Mouse (Mus musculus): ENCODE data around the gene Upf1. TPM values are rescaled to one million over a fixed set of nuclear protein-coding genes. Genes with fewer than 3 reads are reported as not detected.

The Upf1 gene
- total RNA-seq, 1 experiment from 2014 or later: 21.5 TPM

DNA sequence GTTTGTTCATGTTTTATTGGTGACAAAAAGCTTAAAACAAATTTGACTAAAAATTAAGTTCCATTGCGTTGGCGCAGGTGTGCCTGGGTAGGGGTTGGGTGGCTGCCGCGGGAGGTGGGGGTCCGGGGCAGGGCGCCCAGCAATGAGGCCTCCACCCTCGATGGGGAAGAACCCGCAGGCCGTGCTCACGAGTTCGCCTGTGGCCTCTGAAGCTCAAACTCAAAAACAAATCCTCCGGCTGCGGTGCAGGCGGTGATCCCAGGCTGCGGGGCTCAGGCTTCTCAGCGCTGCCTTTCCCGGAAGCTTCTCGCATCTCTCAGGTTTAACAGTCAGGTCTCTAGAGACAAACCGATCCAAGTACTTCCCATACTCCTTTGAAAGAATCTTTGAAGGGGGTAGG, 21.6 kb downstream of the Upf1 start:
- no peak for ATAC-seq (replicated peaks; ENCODE audit: insufficient number of reproducible peaks, low FRiP score, low TSS enrichment, poor library complexity, severe bottlenecking)

DNA sequence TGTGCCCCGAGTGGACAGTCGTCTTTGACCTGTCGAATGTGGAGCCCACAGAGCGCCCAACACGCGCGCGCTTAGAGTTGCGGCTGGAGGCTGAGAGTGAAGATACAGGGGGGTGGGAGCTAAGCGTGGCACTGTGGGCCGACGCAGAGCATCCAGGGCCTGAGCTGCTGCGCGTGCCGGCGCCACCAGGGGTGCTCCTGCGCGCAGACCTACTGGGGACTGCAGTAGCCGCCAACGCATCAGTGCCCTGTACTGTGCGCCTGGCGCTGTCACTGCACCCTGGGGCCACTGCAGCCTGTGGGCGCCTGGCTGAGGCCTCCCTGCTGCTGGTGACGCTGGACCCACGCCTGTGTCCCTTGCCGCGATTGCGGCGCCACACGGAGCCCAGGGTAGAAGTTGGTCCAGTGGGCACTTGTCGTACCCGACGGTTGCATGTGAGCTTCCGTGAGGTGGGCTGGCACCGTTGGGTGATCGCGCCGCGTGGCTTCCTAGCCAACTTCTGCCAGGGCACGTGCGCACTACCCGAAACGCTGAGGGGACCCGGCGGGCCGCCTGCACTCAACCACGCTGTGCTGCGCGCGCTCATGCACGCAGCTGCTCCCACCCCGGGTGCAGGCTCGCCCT, 22.2 kb downstream of the Upf1 start:
- ATAC-seq (replicated peaks; ENCODE audit: insufficient number of reproducible peaks, low FRiP score, low TSS enrichment, poor library complexity, severe bottlenecking): no peak

DNA sequence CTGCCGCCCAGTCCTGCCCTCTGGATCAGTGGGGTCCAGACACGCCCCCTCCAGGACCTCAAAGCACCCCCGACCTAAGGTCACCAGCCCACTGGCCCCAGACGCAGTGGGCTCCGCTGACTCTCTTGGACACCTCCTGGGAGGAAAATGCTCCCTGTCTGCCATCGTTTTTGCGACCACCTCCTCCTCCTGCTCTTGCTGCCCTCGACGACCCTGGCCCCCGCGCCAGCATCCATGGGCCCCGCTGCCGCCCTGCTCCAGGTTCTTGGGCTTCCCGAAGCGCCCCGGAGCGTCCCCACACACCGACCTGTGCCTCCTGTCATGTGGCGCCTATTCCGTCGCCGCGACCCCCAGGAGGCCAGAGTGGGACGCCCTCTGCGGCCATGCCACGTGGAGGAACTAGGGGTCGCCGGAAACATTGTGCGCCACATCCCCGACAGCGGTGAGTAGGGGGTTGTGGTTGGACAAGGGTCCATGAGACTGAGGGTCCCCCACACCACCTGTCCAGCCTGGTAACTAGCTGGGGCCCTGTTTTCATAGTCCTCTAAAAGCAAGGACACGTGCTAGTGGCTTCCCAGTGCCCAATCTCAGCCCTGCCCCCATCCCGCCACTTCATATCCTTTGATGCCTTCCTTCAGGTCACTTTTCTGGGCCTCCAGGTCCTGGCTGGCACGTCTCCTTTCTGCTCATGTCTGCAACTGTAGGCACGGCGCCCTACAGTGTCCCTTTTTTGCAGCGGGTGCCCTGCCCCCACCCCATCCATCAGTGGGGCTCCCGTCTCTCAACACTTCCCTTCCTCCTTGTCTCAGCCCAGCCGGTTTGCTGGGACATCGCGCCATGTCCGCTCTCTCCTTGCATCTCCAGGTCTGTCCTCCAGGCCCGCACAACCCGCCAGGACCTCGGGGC, 23.0 kb downstream of the Upf1 start:
- ATAC-seq (replicated peaks; ENCODE audit: insufficient number of reproducible peaks, low FRiP score, low TSS enrichment, poor library complexity, severe bottlenecking): no peak

DNA sequence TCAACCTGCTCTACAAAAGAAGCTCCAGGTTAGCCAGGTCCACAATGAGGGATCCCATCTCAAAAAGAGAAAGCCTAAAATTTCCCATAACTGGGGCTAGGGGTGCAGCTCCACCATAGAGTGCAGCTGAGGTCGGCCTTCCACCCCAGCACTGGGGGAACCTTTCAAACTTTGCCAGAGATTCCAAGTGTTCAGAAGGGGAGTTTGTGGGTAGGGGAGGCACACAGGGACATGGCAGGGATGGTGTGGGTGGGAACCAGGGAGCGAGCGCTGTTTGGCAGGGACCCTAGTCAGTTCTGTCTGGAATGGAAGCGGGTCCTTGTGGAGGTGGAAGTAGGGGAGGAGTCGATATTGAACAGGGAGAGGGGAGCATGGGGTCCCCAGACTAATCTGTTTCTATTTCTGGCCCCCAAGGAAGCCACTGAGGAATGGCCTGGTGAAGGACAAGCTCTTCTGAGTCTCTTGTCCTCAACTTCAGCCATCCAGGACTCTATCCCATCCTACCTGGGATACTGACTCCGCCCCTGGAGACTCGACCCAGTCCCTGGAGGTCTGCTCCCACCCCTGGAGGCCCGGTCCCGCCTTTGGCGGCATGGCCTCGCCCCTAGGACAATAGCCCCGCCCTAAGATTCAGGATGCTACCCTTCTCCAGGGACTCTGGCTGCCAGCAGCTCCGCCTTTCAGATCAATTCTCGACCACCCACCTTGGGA, 23.8 kb downstream of the Upf1 start, which contains the start of gene Gdf1:
Gdf1 (plus strand) TSS at position 694 of the 711 bp plus-strand sequence.
- ATAC-seq (replicated peaks; ENCODE audit: insufficient number of reproducible peaks, low FRiP score, low TSS enrichment, poor library complexity, severe bottlenecking): no peak

DNA sequence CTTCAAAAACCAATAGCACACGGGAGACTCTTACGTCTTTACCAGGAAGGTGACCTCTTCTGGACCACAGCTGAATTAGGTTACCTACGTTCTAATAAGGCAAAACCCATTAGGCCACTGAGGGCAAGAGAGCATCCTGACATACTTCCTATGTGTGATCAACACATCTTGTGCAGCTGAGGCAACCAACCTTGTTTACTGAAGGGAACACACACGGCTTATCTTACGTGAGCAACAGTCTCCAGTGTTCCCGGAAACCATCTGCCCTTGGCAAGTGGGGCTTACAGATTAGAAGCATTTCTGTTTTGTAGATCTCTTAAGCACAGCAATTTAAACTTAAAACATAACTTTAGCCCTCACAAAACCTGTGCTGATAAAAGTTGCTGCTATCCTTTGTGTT, 25.6 kb downstream of the Upf1 start:
- ATAC-seq (replicated peaks; ENCODE audit: insufficient number of reproducible peaks, low FRiP score, low TSS enrichment, poor library complexity, severe bottlenecking): no peak

DNA sequence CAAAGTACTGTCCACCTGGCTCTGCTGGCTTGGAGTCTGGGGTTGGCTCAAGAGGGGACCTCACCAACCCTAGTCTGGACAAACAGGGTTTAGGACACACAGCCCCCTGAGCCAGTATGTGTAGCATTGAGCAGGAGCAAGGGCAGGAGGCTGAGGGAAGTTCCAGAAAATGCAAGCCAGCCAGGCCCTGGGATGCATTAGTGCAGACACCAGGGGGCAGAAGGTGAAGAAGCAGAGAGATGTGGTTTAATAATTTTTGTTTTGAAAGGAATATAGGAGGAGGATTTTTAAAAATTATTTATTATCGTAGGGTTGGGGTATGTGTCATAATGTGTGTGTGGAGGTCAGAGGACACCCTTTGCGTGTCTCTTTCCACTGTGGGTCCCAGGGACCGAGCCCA, 29.4 kb downstream of the Upf1 start:
- ATAC-seq (replicated peaks; ENCODE audit: insufficient number of reproducible peaks, low FRiP score, low TSS enrichment, poor library complexity, severe bottlenecking): no peak

DNA sequence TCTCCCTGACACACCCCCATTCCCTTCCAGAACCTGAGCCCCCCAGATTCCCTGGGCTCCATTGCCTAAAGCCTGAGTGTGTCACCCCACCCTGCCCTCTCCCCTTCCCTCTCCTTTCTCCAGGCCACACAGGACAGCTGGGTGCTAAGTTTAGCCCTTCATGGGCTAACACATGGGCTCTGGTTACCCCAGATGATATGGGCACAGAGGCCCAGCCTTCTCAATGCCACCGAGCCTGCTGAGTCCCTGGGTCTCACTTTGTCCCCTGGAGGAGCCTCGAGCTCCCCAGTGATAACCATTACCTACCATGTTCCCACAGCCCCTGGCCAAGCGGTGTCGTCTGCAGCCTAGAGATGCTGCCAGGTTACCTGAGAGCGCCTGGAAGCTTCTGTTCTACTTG, 35.2 kb downstream of the Upf1 start:
- ATAC-seq (replicated peaks; ENCODE audit: insufficient number of reproducible peaks, low FRiP score, low TSS enrichment, poor library complexity, severe bottlenecking): no peak

DNA sequence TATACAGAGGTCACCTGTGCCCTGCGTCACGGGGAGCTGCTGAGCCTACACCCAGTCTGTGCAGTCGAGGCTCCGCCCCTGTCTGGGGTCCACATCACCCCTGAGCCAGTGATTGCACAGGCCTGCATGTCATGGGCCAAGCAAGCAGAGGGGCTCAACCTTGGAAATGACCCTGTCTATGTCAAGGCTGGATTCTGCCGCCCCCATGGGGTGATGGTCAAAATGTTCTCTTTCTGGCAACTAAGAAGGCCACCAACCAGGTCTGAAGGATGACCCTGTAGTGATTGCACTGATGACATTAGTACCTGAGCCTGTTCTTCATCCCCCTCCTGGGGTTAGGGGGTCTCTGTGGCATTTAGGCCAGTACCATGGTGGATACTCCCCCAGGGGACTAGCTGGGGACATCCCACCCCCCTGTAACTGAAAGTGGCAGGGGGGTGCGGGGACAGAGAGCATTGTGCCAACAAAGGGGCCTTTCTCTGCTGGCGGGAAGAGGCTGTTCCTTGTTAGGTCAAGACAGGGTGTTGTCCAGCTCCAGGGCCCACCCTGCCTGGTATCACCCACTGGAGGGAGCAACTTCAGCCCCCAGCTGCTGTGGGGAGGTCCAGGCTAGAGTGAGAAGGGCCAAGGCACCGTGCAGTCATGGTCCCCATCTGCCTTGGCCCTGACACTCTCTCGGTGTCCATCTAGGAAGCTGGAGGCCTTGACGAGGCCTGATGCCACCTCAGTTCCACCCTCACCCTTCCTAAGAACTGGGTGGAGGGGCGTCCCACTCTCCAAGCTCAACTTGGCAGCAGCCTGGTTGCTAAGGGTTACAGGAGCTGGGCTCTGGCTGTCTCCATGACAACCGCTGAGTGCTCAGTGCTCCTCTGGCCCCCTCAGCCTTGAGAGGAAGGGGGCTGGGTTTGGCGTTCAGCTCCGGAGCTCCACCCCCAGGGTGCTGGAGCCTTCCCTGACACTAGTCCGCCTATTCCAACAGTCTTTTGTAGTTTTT, 36.3 kb downstream of the Upf1 start:
- no peak for ATAC-seq (replicated peaks; ENCODE audit: insufficient number of reproducible peaks, low FRiP score, low TSS enrichment, poor library complexity, severe bottlenecking)

DNA sequence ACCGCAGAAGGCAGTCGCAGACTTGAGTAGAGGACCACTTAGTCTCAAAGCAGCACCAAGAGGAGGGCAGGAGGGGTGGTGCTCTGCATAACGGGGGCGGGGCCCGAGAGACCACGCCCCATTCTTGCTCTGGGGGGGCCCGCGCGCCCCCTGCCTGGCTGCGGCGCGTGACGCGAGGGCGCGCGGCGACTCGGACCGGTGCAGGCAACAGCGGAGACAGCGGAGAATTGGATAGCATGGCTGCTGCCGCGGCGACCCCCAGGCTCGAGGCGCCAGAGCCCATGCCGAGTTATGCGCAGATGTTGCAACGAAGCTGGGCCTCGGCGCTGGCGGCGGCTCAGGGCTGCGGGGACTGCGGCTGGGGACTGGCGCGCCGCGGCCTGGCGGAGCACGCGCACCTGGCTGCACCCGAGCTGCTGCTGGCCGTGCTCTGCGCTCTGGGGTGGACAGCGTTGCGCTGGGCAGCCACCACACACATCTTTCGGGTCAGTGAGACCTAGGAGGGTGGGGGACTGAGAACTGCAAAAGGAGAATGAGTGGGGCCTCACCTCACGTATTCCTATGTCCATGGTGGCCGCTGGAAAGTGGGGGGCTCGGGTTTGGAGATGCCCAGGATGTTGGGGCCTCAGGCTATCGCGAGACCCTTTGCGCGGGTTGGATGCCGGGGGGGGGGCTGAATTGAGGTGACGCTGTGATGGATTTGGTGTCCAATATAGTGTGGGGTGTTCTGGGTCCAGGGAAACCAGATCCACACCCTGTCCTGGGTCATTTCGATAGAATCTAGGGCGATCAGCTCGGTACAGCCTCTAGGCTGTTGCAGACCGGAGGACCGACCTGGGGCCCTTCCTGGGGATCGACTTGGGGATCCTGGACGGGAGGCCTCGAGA, 37.2 kb downstream of the Upf1 start, which contains the start of gene Cers1:
Cers1 (plus strand) TSS at position 152 of the 887 bp plus-strand sequence.
- no peak for ATAC-seq (replicated peaks; ENCODE audit: insufficient number of reproducible peaks, low FRiP score, low TSS enrichment, poor library complexity, severe bottlenecking)

DNA sequence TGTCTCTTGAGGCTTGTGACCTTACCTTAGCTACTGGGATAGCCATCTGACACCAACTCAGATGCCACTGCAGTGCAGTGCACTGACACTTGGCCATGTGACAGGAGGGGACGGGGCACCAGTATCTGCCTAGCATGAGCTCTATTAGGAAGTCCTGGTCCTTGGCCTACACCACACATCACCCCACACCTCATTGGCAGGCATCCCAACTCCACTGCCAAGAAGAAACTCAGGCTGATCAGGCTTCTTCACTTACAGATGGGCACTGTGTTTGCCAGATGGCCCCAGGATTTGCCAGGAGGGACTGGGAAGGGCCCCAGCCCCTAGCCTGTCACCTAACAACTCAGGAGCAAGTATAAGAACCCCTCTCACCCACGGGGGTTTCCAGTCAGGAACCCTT, 39.7 kb downstream of the Upf1 start:
- ATAC-seq (replicated peaks; ENCODE audit: insufficient number of reproducible peaks, low FRiP score, low TSS enrichment, poor library complexity, severe bottlenecking): no peak

DNA sequence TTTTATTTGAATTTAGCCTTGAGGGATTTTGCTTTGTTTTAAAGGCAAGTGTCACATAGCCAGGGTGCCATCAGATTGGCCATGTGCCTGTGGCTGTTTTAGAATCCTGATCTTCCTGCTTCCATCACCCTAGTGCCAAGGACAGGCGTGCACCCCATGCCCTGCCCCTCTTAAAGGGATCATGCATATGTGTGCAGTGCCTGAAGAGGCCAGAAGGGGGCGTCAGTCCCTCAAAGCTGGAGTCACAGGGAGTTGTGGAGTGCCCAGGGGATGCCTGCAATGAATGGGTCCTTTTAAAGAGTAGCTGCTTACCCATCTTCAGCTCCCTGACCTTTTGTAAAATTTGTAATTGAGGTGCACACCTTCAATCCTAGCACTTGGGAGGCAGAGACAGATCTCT, 43.8 kb downstream of the Upf1 start:
- no peak for ATAC-seq (replicated peaks; ENCODE audit: insufficient number of reproducible peaks, low FRiP score, low TSS enrichment, poor library complexity, severe bottlenecking)

DNA sequence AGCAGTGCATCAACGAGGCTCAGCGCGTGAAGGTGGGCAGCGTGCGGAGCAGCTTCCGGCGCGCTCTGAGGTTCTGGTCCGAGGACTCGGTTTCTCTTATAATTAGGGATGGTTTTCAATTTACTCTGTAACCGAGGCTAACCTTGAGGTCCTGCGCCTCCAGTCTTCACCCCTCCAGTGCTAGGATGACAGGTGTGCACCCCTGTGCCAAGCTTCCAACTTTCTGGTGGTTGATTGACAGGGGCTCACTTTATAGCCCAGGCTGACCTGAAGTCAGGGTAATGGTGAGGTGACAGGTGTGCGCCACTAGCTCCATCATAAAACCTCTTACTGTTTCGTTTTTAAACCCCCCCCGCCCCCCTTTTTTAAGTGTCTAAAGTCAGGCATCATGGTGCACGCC, 50.2 kb downstream of the Upf1 start:
- ATAC-seq (replicated peaks; ENCODE audit: insufficient number of reproducible peaks, low FRiP score, low TSS enrichment, poor library complexity, severe bottlenecking): no peak

DNA sequence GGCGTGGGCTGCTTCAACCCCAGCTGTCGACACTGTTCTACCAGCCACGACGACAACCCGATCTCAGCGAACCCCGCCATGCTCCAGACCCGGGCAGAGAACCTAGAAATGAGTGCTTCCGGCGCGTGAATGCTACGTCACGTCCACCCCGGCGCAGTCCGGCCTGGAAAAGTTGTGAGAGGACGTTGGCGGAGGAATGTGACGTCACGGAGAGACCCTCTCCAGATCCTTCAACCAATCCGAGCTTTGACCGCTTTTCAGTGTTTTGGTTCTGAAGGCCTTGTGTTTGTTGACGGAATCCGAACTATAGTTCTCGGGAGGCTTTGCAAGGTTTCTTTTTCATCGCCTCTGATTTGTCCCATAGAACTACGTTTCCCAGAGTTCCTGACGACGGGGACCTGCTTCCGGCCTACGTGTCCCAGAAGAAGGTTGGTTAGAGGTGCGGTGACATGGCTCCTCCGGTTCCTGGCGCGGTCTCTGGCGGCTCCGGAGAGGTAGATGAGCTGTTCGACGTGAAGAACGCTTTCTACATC, 50.7 kb downstream of the Upf1 start, which contains the start of the genes Ddx49 and Cope:
Ddx49 (minus strand) TSS at position 132 of the 533 bp plus-strand sequence.
Cope (plus strand) TSS at position 161 of the 533 bp plus-strand sequence.
- ATAC-seq (replicated peaks; ENCODE audit: insufficient number of reproducible peaks, low FRiP score, low TSS enrichment, poor library complexity, severe bottlenecking): peak; percentile 90

DNA sequence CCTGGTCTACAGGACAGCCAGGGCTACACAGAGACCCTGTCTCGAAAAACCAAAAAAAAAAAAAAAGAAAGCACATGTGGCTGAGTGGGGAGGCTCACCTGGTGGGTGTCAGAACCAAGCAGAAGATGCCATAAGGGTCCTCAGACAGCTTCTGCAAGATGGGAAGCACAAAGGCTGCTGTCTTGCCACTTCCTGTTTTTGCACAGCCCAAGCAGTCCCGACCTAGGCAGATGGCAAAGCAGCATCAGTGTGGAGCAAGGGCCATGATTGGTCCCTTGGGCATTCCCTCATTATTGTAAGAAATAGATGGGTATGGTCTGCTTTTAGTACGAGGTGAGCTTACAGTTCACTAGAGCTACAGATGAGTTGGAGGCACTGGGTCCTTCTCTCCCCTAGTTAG, 52.2 kb downstream of the Upf1 start:
- ATAC-seq (replicated peaks; ENCODE audit: insufficient number of reproducible peaks, low FRiP score, low TSS enrichment, poor library complexity, severe bottlenecking): no peak

DNA sequence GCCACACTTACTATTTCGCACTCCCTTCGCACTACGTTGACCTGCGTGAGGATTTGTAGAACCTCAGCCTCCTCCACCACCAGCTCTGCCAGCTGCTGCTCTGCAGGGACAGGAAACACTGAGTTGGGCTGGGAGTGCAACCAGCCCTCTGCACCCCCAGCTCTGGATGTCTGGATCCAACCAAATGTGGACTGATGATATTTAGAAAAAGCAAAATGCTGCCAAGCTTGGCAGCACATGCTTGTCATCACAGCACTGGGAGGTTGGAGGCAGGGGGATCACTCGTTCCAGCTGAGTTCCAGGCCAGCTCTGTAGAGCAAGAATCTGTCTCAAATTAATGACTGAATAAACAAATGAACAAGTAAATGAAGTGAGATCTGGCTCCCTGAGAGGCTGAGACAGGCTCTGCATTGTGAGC, 59.1 kb downstream of the Upf1 start:
- no peak for ATAC-seq (replicated peaks; ENCODE audit: insufficient number of reproducible peaks, low FRiP score, low TSS enrichment, poor library complexity, severe bottlenecking)

DNA sequence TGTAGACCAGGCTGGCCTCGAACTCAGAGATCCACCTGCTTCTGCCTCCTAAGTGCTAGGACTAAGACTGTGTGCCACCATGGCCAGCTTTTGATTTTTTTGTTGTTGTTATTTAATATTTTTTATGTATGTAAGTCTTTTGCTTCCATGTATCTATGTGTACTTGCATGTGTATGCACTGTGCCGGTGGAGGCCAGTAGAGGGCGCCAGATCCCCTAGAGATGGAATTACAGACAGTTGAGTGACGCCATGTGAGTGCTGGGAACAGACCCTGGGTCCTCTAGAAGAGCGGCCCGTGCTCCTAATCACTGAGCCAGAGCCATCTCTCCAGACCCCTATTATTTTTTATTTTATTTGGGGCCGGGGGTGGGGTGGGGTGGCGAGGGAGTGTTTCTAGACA, 66.3 kb downstream of the Upf1 start:
- ATAC-seq (replicated peaks; ENCODE audit: insufficient number of reproducible peaks, low FRiP score, low TSS enrichment, poor library complexity, severe bottlenecking): no peak

DNA sequence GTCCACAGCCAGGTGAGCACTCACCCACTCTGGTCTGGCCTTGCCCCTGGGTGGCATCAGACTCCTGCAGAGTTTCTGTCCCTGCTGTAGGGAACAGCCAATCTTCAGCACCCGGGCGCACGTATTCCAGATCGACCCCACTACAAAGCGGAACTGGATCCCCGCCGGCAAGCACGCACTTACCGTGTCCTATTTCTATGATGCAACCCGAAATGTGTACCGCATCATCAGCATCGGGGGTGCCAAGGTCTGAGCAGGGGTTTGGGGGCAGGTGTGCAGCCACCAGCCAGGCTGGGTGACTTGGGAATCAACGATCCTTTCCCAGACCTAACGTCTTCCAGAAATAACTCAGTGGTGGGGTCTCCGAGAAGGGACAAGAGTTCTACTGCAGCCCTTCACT, 67.8 kb downstream of the Upf1 start:
- no peak for ATAC-seq (replicated peaks; ENCODE audit: insufficient number of reproducible peaks, low FRiP score, low TSS enrichment, poor library complexity, severe bottlenecking)

Data from monocyte, adult 5-6 weeks (primary cell).